Mouse (Mus musculus) heart, embryonic 14.5 days (tissue): Measurements from ENCODE around the gene Sbno2. TPM values are rescaled to one million over a fixed set of nuclear protein-coding genes. Genes with fewer than 3 reads are reported as not detected.
A peak's percentile ranks its signal among the peaks of the same experiment; 100 is the strongest.

Experiments
- ATAC-seq: fragments of 200-750 bp; cut with Nextera tagmentation; 2 replicates; pipeline ENCODE4 v1.8.0; 2017; ENCODE audit warnings: low read depth, moderate TSS enrichment; ENCODE audit not compliant: insufficient number of reproducible peaks, insufficient read depth, low FRiP score
- H3K27ac ChIP-seq, 2 experiments: fragments of 200-500 bp in 1 of 2; fragments of 300-500 bp in 1 of 2; sonication (generic) in 1 of 2; replicated peaks in 1 of 2; 2 replicates each; pipeline ENCODE4 v1.5.1; 2012 to 2014; ENCODE audit warnings: low read depth in 2 of 2, low read length in 2 of 2, control low read depth in 1 of 2, mild to moderate bottlenecking in 1 of 2, mixed read lengths in 1 of 2; ENCODE audit not compliant: control insufficient read depth in 1 of 2, insufficient read depth in 1 of 2
- H3K27me3 ChIP-seq: fragments of 300-500 bp; sonication (generic); 2 replicates; pipeline ENCODE4 v1.6.1; 2014; ENCODE audit warnings: mild to moderate bottlenecking, low read length, control low read depth; ENCODE audit not compliant: control insufficient read depth, insufficient read depth
- H3K36me3 ChIP-seq: fragments of 300-500 bp; sonication (generic); 2 replicates; pipeline ENCODE4 v1.6.1; 2014; ENCODE audit warnings: mild to moderate bottlenecking, control low read depth, low read length, mixed read lengths; ENCODE audit not compliant: control insufficient read depth, insufficient read depth
- H3K4me1 ChIP-seq, 2 experiments: fragments of 200-500 bp in 1 of 2; fragments of 300-500 bp in 1 of 2; sonication (generic) in 1 of 2; 2 replicates each; pipeline ENCODE4 v1.6.1; 2012 to 2014; ENCODE audit warnings: low read length in 2 of 2, control low read depth in 1 of 2, mixed read lengths in 1 of 2; ENCODE audit not compliant: control insufficient read depth in 2 of 2, insufficient read depth in 2 of 2
- H3K4me2 ChIP-seq: fragments of 300-500 bp; sonication (generic); 2 replicates; pipeline ENCODE4 v1.6.1; 2014; ENCODE audit warnings: mild to moderate bottlenecking, low read length
- H3K4me3 ChIP-seq, 2 experiments: fragments of 200-500 bp in 1 of 2; fragments of 300-500 bp in 1 of 2; sonication (generic) in 1 of 2; 2 replicates each; pipeline ENCODE4 v1.5.1; 2012 to 2014; ENCODE audit warnings: low read length in 2 of 2, mild to moderate bottlenecking in 2 of 2, control low read depth in 1 of 2, low read depth in 1 of 2, moderate library complexity in 1 of 2; ENCODE audit not compliant: control insufficient read depth in 1 of 2, insufficient read depth in 1 of 2
- H3K9ac ChIP-seq: fragments of 300-500 bp; sonication (generic); 2 replicates; pipeline ENCODE4 v1.6.1; 2014; ENCODE audit warnings: mild to moderate bottlenecking, low read length
- H3K9me3 ChIP-seq: fragments of 300-500 bp; sonication (generic); 2 replicates; pipeline ENCODE4 v1.6.1; 2016; ENCODE audit warnings: low read length, control low read depth; ENCODE audit not compliant: control insufficient read depth
- WGBS: fragments of 180-500 bp; shearing (Covaris S2); extraction: QIAGEN DNeasy Blood & Tissue Kit; methylation state at CpG from one replicate; pipeline ENCODE4 v1.1.7; 2014; 5-methylcytosine and 5-hydroxymethylcytosine counted together
- polyA plus RNA-seq: library from polyadenylated mRNA; unstranded; fragments of >200 nt; fragmentation: Nextera tagmentation; extraction: Ambion mirVana; gene quantifications from 2 replicates; pipeline ENCODE4 v1.2.1, GENCODE M21; 2014

Gene Sbno2
- polyA plus RNA-seq, 1 experiment from 2014 or later: 9.5 TPM

DNA sequence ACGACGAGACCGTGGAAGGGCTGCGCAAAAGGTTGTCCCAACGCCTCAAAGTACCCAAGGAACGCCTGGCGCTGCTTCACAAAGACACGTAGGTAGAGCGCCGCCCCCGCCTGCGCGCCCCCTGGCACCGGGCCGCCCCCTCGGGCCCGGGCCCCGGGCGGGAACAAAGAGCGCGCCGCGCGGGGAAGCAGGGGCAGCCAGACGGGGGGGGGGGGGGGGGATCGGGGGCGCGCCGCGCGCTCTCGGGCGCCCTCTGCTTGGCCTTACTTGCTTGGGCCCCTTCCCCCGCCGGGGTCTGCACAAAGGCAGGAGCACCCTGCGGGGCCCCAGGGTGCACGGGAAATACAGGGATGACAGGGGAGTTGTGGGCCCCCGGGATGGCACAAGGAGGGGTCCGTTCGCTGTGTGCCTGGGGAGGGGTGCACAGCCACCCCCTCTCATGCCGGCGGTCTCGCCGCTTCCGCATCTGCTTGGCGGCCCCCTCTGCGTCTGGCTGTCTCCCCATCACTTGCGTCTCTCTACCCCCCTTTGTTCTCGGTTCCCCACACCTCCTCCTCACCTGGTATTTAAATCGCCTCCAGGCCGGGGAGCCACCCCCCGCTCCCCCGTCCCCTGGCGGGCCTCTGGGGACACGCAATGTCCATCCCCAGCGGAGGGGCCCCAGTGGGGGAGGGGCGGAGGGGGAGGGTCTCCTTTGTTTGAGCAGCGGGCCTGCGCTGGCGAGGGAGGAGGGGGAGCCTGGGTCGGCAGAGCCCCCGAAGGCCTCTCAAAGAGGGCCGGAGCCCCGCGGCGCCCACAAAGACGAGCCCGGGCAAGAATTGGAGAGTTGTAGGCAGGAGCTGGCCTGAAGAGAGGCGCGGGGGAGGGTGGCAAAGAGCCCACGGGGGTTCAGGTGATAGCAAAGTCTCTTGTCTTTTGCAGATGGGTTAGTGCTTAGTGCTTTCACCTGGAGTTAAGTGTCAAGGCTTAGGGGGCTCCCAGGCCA, 45.1 kb upstream of the Sbno2 start:
- peaks cover 30 to 56% of the 10 kb centered on the region in 2 experiments for H3K4me1 ChIP-seq

DNA sequence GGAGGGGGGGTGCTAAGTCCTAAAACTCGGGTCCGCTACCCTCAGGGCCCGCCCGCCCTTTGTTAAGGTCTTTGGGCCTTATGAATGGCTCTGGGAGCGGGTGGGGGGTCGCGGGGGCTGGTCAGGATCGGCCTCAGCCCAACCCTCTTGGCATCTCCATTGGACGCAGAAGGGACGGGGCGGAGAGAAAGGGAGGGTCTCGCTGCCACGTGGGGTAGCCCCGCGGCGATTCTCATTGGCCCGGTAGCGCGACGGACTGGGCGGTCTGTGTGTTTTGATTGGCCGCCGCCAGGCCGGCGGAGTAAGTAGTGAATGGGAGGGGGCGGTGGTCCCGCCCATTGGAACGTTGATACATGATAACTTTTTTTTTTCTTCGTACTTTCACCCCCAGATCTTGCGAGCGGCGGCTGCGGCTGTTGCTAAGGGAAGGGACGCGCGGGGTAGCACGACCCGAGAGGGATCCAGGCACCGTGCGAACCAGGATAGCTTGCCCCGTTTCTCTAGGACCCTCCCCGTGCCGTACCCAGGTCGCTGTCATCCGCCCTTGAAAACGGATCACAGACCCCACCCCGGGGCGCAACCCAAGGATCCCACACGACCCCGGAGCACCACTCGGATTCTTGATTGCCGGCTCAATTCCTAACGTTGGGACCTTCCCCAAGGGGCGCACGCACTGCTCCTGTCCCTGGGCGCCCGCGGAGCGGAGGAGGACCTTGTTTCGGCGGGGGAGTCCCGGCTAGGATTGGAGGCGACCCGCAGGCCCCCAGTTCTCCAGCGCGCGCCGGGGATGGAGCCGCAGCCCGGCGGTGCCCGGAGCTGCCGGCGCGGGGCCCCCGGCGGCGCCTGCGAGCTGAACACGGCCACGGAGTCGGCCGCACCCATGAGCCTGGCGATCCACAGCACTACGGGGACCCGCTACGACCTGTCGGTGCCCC, 44.2 kb upstream of the Sbno2 start:
- Histone ChIP-seq H3K27me3 (no peaks in the 10 kb centered on the region), H3K9ac (peak overlapping the region; percentile 99), H3K27ac (peak overlapping the region; percentile 99), H3K36me3 (peaks cover 71% of the 10 kb centered on the region), H3K9me3 (no peaks in the 10 kb centered on the region), H3K4me3 (peak overlapping the region; percentile 83 to 85), H3K4me2 (peak overlapping the region; percentile 77), H3K4me1 (peaks cover 30 to 55% of the 10 kb centered on the region in 2 experiments)
- under 1% methylated on average over 77 of the region's 88 CpGs for WGBS
- ATAC-seq: peak; percentile 77

More for the DNA sequence above, 45.1 kb upstream of the Sbno2 start:
- WGBS: under 1% methylated on average over 42 of the region's 71 CpGs
- Histone ChIP-seq H3K36me3 (peaks cover 71% of the 10 kb centered on the region), H3K27me3 (no peaks in the 10 kb centered on the region), H3K4me2 (peak overlapping the region; percentile 77), H3K9ac (peak overlapping the region; percentile 99), H3K4me3 (peak overlapping the region; percentile 74 to 85), H3K27ac (peak overlapping the region; percentile 98 to 99), H3K9me3 (no peaks in the 10 kb centered on the region)
- ATAC-seq: no peak

DNA sequence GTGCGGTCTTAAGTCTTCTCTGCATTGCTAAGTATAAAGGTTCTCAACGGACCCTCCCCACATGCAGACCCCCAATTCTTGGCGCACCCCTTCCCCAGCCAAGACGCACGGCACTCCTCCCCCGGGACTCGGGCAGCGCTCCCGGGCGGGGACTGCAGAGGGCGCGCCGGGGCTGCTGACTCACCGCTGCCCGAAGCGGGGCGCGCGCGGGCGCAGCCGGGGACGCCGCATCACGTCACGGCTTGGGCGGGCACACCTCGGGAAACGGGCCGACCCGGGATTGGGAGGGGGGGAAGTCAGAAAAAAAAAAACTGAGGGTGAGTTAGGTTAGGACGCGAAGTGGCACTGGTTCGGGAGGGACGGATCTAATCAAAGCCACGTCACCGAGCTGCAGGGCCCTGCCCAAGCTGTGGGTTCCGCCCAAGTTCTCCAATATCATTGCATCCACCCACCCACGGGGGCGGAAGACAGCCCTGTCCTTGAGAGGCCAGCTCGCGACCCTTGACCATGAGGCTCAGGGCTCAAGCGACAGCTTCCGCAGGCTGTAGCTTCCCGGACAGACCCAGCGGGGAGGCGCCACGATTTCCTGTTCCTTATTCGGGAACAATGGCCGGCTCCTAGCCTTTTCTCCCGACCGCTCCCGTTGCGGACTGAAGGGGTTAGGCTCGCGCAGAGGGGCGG, 43.4 kb upstream of the Sbno2 start:
- Histone ChIP-seq H3K36me3 (peaks cover 71% of the 10 kb centered on the region), H3K4me3 (peak overlapping the region; percentile 83 to 85), H3K9me3 (no peaks in the 10 kb centered on the region), H3K4me1 (peaks cover 27 to 51% of the 10 kb centered on the region in 2 experiments), H3K27ac (peak overlapping the region; percentile 99), H3K4me2 (peak overlapping the region; percentile 77), H3K27me3 (no peaks in the 10 kb centered on the region), H3K9ac (peak overlapping the region; percentile 99)
- peak; percentile 54 for ATAC-seq
- under 1% methylated on average over 57 of the region's 57 CpGs for WGBS

DNA sequence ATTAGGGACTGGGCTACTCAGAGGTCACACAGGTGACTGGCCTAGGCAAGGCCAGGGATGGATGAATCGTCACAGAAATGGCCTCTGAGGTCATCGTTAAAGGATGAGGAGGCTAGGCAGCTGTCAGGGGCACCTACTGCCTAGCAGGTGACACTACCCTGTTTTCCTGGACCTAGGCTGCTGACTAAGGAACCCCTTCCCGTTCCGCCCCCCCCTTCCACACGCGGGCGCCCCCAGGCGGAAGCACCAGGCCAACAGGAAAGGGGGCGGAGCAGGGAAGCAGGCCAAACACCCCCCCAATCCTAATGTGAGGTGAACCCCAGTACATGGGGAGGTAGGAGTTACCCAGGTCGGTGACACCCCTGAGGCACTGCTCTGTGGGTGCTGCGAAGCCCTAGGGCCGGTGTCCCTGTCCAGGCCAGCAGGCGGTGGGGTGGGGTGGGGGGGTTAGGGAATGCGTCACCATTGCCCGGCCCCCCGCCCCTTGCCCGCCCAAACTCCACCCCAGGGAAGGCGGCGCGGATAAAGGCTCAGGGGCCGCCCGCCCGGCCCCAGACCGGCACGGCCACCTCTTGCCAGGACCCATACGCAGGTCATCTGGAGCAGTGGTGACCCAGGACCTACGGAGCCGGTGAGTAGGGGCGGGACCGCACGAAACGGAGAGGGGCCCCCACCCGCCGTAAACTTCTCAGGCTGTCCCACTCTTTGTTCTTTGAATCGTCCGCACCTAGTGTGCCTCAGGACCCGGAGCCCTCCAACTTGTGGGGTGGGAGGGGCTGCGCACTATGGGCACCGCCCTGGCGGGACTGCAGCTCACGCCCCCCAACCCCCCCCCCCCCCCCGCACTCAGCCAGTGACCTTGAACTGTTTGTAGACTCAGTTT, 42.6 kb upstream of the Sbno2 start, which contains the start of gene Midn:
TSS of gene Midn (plus strand) at position 554 of the 883 bp plus-strand sequence.
- peaks cover 26 to 51% of the 10 kb centered on the region in 2 experiments for H3K4me1 ChIP-seq
- WGBS: under 1% methylated on average over 33 of the region's 42 CpGs
- peaks cover 71% of the 10 kb centered on the region for H3K36me3 ChIP-seq

DNA sequence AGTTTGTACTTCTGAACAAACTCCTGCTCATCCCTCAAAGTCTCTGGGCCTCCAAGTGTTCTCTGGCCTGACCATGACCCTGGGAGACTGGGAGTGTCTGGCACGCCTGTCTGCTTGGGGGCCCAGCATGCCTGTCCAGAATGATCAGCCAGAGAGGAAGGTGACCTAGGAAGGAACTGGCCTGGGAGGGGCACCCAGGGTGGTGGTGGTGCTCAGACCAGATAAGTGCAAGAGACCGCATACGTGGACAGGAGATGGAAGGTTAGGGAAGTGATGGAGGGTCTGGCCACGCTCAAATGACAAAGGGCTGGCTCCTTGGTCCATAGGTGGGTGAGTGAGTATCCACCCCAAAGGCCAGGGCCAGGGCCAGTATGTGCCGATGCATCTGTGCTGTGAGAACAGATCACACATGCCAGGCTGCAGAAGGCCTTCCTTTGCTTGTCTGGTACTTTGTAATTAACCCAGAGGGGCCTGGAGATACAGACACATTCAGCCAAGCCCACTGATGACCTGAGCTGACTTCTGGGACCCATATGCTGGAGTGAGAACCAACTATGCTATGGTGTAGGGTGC, 41.9 kb upstream of the Sbno2 start:
- Histone ChIP-seq H3K4me3 (peak overlapping the region; percentile 83 to 85; a peak in 2 of 4 replicates), H3K4me2 (peak overlapping the region; percentile 77), H3K27me3 (no peaks in the 10 kb centered on the region), H3K4me1 (peaks cover 21 to 48% of the 10 kb centered on the region in 2 experiments), H3K9me3 (no peaks in the 10 kb centered on the region), H3K9ac (peak overlapping the region; percentile 99), H3K27ac (peak overlapping the region; percentile 99), H3K36me3 (peaks cover 64% of the 10 kb centered on the region)
- ATAC-seq: no peak
- 35% methylated on average over 5 of the region's 5 CpGs for WGBS

More for the DNA sequence above, 42.6 kb upstream of the Sbno2 start, which contains the start of gene Midn:
- peak; percentile 51 for ATAC-seq
- H3K4me3 ChIP-seq: peak within 1 kb of the TSS; percentile 83 to 85
- no peaks in the 10 kb centered on the region for H3K27me3 ChIP-seq
- no peaks in the 10 kb centered on the region for H3K9me3 ChIP-seq
- peak within 1 kb of the TSS; percentile 99 for H3K27ac ChIP-seq
- peak within 1 kb of the TSS; percentile 99 for H3K9ac ChIP-seq
- peak within 1 kb of the TSS; percentile 77 for H3K4me2 ChIP-seq

DNA sequence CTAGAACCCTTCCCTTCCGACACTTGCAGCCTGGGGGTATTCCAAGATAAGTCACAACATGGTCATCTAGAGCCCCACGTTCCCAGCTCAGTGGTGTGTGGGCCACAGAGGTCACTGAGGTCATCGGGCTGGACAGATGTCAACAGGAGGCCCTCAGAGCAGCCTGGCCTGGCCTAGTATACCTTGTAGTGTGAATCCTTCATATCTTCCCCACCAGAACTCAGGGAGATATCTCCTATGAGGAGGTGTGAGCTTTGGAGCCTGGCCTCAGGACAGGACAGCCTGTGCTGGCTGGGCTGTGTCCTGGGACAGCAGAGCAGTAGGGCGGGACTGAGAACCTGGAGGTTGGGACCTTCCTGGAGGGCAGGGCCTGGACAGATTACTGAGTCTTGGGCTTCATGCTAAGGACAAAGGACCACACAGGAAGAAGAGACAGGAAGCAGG, 41.2 kb upstream of the Sbno2 start:
- ATAC-seq: no peak
- peak overlapping the region; percentile 77; the same call in 1 of the 2 replicates for H3K4me2 ChIP-seq
- H3K4me1 ChIP-seq: peaks cover 19 to 43% of the 10 kb centered on the region in 2 experiments
- 51% methylated on average over 4 of the region's 4 CpGs for WGBS
- H3K27ac ChIP-seq: peak overlapping the region; percentile 99
- no peak overlapping the region for H3K4me3 ChIP-seq
- H3K9me3 ChIP-seq: no peaks in the 10 kb centered on the region
- H3K9ac ChIP-seq: peak overlapping the region; percentile 99
- no peaks in the 10 kb centered on the region for H3K27me3 ChIP-seq
- H3K36me3 ChIP-seq: peaks cover 58% of the 10 kb centered on the region
